Mouse (Mus musculus) lung, postnatal 0 days (tissue): ENCODE results near the gene Cpb2. TPM values are rescaled to one million over a fixed set of nuclear protein-coding genes. Genes with fewer than 3 reads are reported as not detected.

Experiments
- ATAC-seq: fragments of 200-750 bp; cut with Nextera tagmentation; 2 replicates; pipeline ENCODE4 v1.8.0; 2017; ENCODE audit warnings: moderate library complexity
- DNase-seq: peaks from one replicate; pipeline ENCODE4 v3.0.0-alpha.2; 2016; ENCODE audit warnings: low spot score
- H3K27ac ChIP-seq: fragments of 300-500 bp; sonication (generic); 2 replicates; pipeline ENCODE4 v1.5.1; 2014; ENCODE audit warnings: antibody characterized with exemption, mild to moderate bottlenecking, low read length, mixed read lengths
- H3K27me3 ChIP-seq: fragments of 300-500 bp; sonication (generic); replicated peaks from 2 replicates; pipeline ENCODE4 v1.6.1; 2014; ENCODE audit warnings: low read length, mixed read lengths; ENCODE audit not compliant: insufficient read depth
- H3K36me3 ChIP-seq: fragments of 300-500 bp; sonication (generic); 2 replicates; pipeline ENCODE4 v1.6.1; 2014; ENCODE audit warnings: low read length, mixed read lengths; ENCODE audit not compliant: insufficient read depth
- H3K4me1 ChIP-seq: fragments of 300-500 bp; sonication (generic); 2 replicates; pipeline ENCODE4 v1.6.1; 2014; ENCODE audit warnings: antibody characterized with exemption, low read depth, low read length, mixed read lengths; ENCODE audit not compliant: insufficient read depth
- H3K4me2 ChIP-seq: fragments of 300-500 bp; sonication (generic); replicated peaks from 2 replicates; pipeline ENCODE4 v1.6.1; 2014; ENCODE audit warnings: low read depth, mild to moderate bottlenecking, low read length, moderate library complexity, mixed read lengths
- H3K4me3 ChIP-seq: fragments of 300-500 bp; sonication (generic); 2 replicates; pipeline ENCODE4 v1.5.1; 2014; ENCODE audit warnings: low read depth, low read length
- H3K9ac ChIP-seq: fragments of 300-500 bp; sonication (generic); replicated peaks from 2 replicates; pipeline ENCODE4 v1.6.1; 2014; ENCODE audit warnings: low read depth, mild to moderate bottlenecking
- H3K9me3 ChIP-seq: fragments of 300-500 bp; sonication (generic); 2 replicates; pipeline ENCODE4 v1.6.1; 2016; ENCODE audit warnings: low read length, mixed read lengths
- CTCF ChIP-seq: IDR thresholded peaks from 2 replicates; pipeline ENCODE4 v1.5.1; 2016; ENCODE audit warnings: antibody characterized with exemption, mild to moderate bottlenecking
- EP300 ChIP-seq: IDR thresholded peaks from 2 replicates; pipeline ENCODE4 v1.6.1; 2016; ENCODE audit warnings: antibody characterized with exemption, mild to moderate bottlenecking, control low read depth
- WGBS: fragments of 180-500 bp; shearing (Covaris S2); extraction: QIAGEN DNeasy Blood & Tissue Kit; methylation state at CpG from one replicate; pipeline ENCODE4 v1.1.7; 2014; 5-methylcytosine and 5-hydroxymethylcytosine counted together
- polyA plus RNA-seq: library from polyadenylated mRNA; unstranded; fragments of >200 nt; fragmentation: Nextera tagmentation; extraction: Ambion mirVana; gene quantifications from 2 replicates; pipeline ENCODE4 v1.2.1, GENCODE M21; 2015

Cpb2 gene
- not detected in 2 replicates for polyA plus RNA-seq

DNA sequence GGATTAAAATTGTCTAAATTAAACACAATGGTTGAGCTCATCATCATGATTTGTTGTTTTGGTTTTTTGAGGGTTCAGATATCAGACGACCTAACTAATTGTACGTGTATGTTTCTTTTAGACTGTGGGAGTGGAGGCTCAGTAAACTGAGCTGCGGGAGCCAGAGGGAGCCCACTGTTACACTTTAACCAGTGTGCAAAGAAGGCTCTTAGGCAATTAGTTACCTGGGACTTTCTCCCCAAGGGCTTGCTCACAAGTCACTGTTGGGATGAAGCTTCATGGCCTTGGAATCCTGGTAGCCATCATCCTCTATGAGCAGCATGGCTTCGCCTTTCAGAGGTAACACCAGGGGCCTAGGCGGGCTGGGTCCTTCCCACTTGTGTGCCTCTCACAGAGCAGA lies at the start of gene Cpb2:
TSS of gene Cpb2 (plus strand) at position 201 of the 400 bp plus-strand sequence.
- no peak within 1 kb of the TSS for H3K27ac ChIP-seq
- no peak within 1 kb of the TSS for H3K9ac ChIP-seq
- no peak for DNase-seq
- no peak for ATAC-seq
- H3K4me1 ChIP-seq, result no peaks in the 10 kb centered on the region
- H3K27me3 ChIP-seq, result no peaks in the 10 kb centered on the region
- 65% methylated on average over 5 of the region's 5 CpGs for WGBS
- no peak within 1 kb of the TSS for H3K4me2 ChIP-seq
- no peak within 1 kb of the TSS for H3K4me3 ChIP-seq
- H3K9me3 ChIP-seq, result no peaks in the 10 kb centered on the region
- no peaks in the 10 kb centered on the region for H3K36me3 ChIP-seq
- no peak for TF ChIP-seq CTCF
- no peak for TF ChIP-seq EP300

DNA sequence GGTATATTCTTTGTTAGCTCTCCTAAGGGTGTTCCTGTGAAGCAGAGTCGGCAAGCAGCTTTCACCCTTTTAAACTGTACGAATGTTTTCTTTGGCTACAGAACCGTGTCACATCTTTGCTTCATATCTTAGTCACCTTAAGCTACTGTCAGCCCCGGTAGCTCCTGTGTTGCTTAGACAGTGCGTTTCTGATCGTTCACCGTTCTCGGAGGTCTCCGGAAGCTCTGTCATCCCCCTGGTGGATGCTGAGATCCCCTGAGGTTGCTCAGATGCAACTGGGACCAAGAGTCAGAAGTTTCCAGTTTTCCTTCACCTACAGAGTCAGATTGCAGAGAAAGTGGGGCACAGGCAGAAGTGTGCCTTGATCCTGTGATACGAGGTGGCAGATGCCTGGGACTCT lies 49.7 kb upstream of the Cpb2 start:
- Histone ChIP-seq H3K4me2 (no peak overlapping the region), H3K9ac (no peak overlapping the region), H3K27ac (no peak overlapping the region), H3K4me3 (no peak overlapping the region), H3K4me1 (no peaks in the 10 kb centered on the region; the same call in 1 of the 2 replicates), H3K36me3 (no peaks in the 10 kb centered on the region), H3K9me3 (no peaks in the 10 kb centered on the region), H3K27me3 (no peaks in the 10 kb centered on the region)
- WGBS, result 71% methylated on average over 10 of the region's 10 CpGs
- no peak for DNase-seq
- no peak for ATAC-seq
- TF ChIP-seq EP300 (no peak), CTCF (no peak)

DNA sequence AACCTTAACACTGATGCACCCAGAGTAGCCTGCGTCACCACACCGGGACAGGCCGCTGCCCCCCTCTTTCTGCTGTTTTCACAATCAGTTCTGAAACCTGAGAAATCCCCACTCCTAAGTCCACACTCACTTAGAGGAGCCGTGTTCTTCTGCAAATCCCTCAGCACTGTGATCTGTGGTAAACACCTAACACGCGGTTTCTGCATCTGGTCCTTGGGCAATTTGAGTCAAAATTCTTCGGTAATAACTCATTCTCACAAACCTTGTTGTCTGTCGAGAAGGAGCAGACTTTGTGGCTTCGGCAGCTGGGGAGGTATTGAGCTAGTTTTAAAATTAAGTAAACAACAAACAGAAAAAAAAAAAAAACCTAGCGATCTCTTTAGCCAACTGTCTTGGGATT lies 49.2 kb upstream of the Cpb2 start:
- no peaks in the 10 kb centered on the region for H3K27me3 ChIP-seq
- no peak overlapping the region for H3K4me3 ChIP-seq
- H3K36me3 ChIP-seq, result no peaks in the 10 kb centered on the region
- no peaks in the 10 kb centered on the region for H3K9me3 ChIP-seq
- WGBS, result 63% methylated on average over 10 of the region's 10 CpGs
- no peaks in the 10 kb centered on the region; the same call in 1 of the 2 replicates for H3K4me1 ChIP-seq
- TF ChIP-seq CTCF, result no peak
- no peak for TF ChIP-seq EP300
- DNase-seq, result no peak
- H3K4me2 ChIP-seq, result no peak overlapping the region
- H3K27ac ChIP-seq, result no peak overlapping the region
- no peak overlapping the region for H3K9ac ChIP-seq
- ATAC-seq, result no peak

DNA sequence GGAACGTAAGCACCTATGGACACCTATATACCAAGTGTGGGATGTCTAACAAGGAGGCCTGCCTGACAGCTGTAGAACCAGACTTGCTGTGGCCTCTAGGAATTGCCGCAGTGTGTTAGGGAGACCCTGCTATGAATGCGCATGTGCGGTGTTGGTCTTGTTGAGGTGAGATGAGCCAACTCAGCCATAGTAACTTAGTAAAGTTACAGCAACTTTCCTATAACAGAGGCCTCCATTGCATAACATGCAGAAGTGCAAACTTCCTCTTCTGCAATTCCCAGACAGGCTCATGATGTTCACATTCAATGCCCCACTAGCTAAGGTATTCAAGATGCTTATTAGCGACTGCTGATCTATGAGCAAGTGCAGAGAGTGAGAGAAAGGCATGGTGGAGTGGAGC lies 46.6 kb upstream of the Cpb2 start:
- no peak overlapping the region for H3K27ac ChIP-seq
- DNase-seq (peak; percentile 50), ATAC-seq (0 out of 2 replicates have a peak, but pooled peaks have one; percentile 14)
- H3K36me3 ChIP-seq, result 0 out of 2 replicates have a peak, but pooled peaks cover 4% of the 10 kb centered on the region
- TF ChIP-seq CTCF, result no peak
- TF ChIP-seq EP300, result peak; percentile 16; the same call in 1 of the 2 replicates
- no peak overlapping the region for H3K4me2 ChIP-seq
- no peaks in the 10 kb centered on the region for H3K4me1 ChIP-seq
- no peaks in the 10 kb centered on the region for H3K27me3 ChIP-seq
- H3K9me3 ChIP-seq, result no peaks in the 10 kb centered on the region
- H3K9ac ChIP-seq, result no peak overlapping the region
- H3K4me3 ChIP-seq, result no peak overlapping the region
- 81% methylated on average over 5 of the region's 5 CpGs for WGBS

DNA sequence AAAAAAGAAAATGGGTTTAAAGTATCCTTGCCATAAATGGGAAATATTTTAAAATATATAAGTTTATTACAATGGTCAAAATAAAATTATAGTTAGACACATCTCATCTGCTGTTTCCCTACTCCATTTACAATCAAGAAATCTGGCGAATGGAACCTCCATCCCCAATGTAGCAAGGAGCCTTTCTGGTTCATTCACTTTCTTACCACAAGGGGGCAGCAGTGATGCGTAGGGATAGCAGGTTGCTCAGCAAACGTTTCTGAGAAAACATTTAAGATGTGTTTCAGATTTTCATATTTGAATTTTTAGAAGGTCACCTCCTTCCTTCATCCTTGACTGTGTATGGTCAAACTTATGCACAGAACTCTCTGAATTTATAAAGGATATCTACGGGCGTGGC lies 45.1 kb upstream of the Cpb2 start:
- 40% methylated on average over 5 of the region's 5 CpGs for WGBS
- no peak for ATAC-seq

DNA sequence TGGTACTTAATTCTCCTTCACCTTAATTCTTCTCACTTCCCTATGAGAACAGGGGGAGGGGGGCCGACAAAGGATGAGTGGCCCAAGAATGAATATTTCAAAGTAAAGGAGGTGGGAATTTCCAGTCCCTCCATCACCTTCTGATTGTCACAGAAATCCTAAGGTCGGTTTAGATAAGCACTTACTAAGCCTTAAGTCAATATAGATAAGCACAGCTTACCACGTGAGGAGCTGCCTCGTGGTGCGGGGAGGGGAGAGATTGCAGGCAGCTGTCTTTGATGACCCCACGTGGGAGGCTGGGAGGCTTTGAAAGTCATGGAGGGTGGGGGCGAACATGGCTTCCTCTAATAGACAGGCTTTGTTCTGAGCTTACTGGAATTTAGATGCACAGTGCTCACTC lies 44.4 kb upstream of the Cpb2 start:
- Histone ChIP-seq H3K36me3 (peaks cover 7% of the 10 kb centered on the region; the same call in 1 of the 2 replicates), H3K9ac (no peak overlapping the region), H3K4me2 (no peak overlapping the region), H3K27ac (no peak overlapping the region), H3K27me3 (no peaks in the 10 kb centered on the region), H3K4me1 (no peaks in the 10 kb centered on the region), H3K4me3 (no peak overlapping the region), H3K9me3 (no peaks in the 10 kb centered on the region)
- ATAC-seq (no peak; the same call in 1 of the 2 replicates), DNase-seq (no peak)
- TF ChIP-seq EP300, result no peak
- whole genome bisulfite sequencing, result 28% methylated on average over 7 of the region's 7 CpGs

More for the DNA sequence above, 45.1 kb upstream of the Cpb2 start:
- Histone ChIP-seq H3K4me1 (no peaks in the 10 kb centered on the region), H3K4me3 (no peak overlapping the region), H3K9me3 (no peaks in the 10 kb centered on the region), H3K27ac (no peak overlapping the region), H3K36me3 (peaks cover 7% of the 10 kb centered on the region; the same call in 1 of the 2 replicates), H3K27me3 (no peaks in the 10 kb centered on the region), H3K4me2 (no peak overlapping the region), H3K9ac (no peak overlapping the region)
- peak; percentile 92 for TF ChIP-seq CTCF
- TF ChIP-seq EP300, result no peak
- peak; percentile 68 for DNase-seq
